27 mouse cellular contexts compared by ENCODE assay signal in the genomic region with DNA sequence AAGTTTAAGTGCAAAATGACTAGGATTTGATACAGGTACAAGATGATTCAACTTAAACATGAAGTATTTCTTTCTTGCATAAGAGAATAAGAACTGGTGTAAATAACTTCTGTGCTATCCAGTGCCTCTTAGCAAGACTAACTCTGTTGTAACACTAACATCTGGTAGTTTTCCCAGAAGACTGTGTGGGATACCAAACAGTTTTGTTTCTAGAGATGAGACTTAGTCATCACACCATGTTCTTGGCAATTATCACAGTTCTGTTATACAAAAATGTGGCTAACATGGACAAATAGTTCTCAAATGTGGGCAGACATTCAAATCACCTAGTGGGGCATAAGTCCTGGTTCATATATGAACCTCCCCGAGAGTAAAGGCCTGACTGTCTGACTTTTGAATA.
DNase-seq lines count a peak whose midpoint lies in the region; ATAC-seq and TF ChIP-seq lines count a peak whose summit lies in the region.
"Had no signal": no experiment of that assay in that cellular context is flagged by ENCODE, and none has a peak within 500 bp of the region (broad histone marks: within the 10 kb centered on the region; RNA-seq: fewer than 3 reads in every experiment).

No protein-coding gene starts in this region.

- 84% methylated on average over 1 of the region's 1 CpGs for WGBS in hindbrain, embryonic 14.5 days
- WGBS in liver, embryonic 12.5 days (ENCODE audit: insufficient replicate concordance), result 51% methylated on average over 1 of the region's 1 CpGs

- H3K9me3 ChIP-seq in hindbrain, embryonic 14.5 days (ENCODE audit: control insufficient read depth, low read length), result no peaks in the 10 kb centered on the region
- H3K9me3 ChIP-seq in liver, embryonic 12.5 days (replicated peaks), result no peaks in the 10 kb centered on the region
- H3K9me3 ChIP-seq: embryonic facial prominence, embryonic 13.5 days; forebrain, embryonic 15.5 days; kidney, embryonic 15.5 days; limb, embryonic 15.5 days; liver, embryonic 15.5 days; lung, embryonic 15.5 days; megakaryocyte, embryonic 14.5 days; midbrain, embryonic 13.5 days had no signal

- H3K27me3 ChIP-seq in hindbrain, embryonic 14.5 days (ENCODE audit: control insufficient read depth, insufficient read depth, low read length), result no peaks in the 10 kb centered on the region
- H3K27me3 ChIP-seq in liver, embryonic 12.5 days (replicated peaks), result no peaks in the 10 kb centered on the region
- H3K27me3 ChIP-seq: embryonic facial prominence, embryonic 13.5 days; forebrain, embryonic 15.5 days; kidney, embryonic 15.5 days; limb, embryonic 15.5 days; liver, embryonic 15.5 days; lung, embryonic 15.5 days; megakaryocyte, embryonic 14.5 days; midbrain, embryonic 13.5 days had no signal

- no peak overlapping the region for H3K9ac ChIP-seq in hindbrain, embryonic 14.5 days
- no peak overlapping the region for H3K9ac ChIP-seq in liver, embryonic 12.5 days
- H3K9ac ChIP-seq: embryonic facial prominence, embryonic 13.5 days; forebrain, embryonic 15.5 days; kidney, embryonic 15.5 days; limb, embryonic 15.5 days; liver, embryonic 15.5 days; lung, embryonic 15.5 days; midbrain, embryonic 13.5 days had no signal

- peak; percentile 99 for ATAC-seq in frontal cortex, adult (ENCODE audit: low TSS enrichment)
- no peak for ATAC-seq in hindbrain, embryonic 14.5 days (ENCODE audit: low FRiP score)
- no peak for ATAC-seq in liver, embryonic 12.5 days
- ATAC-seq: CD4-positive, CD25-positive, alpha-beta regulatory T cell, adult 4 months; forebrain, embryonic 15.5 days; midbrain, embryonic 13.5 days had no signal

- H3K4me2 ChIP-seq in hindbrain, embryonic 14.5 days (replicated peaks), result no peak overlapping the region
- H3K4me2 ChIP-seq in liver, embryonic 12.5 days, result no peak overlapping the region
- H3K4me2 ChIP-seq: embryonic facial prominence, embryonic 13.5 days; forebrain, embryonic 15.5 days; kidney, embryonic 15.5 days; limb, embryonic 15.5 days; liver, embryonic 15.5 days; lung, embryonic 15.5 days; midbrain, embryonic 13.5 days had no signal

- TF ChIP-seq CTCF in layer of hippocampus, adult 2 months (conservative IDR thresholded peaks at IDR 0.05), result no peak

- H3K27ac ChIP-seq in layer of hippocampus, adult 2 months, result peak overlapping the region; percentile 3; the same call in 1 of the 2 replicates
- H3K27ac ChIP-seq in hindbrain, embryonic 14.5 days, result no peak overlapping the region
- no peak overlapping the region for H3K27ac ChIP-seq in liver, embryonic 12.5 days
- H3K27ac ChIP-seq: embryonic facial prominence, embryonic 13.5 days; forebrain, embryonic 15.5 days; kidney, embryonic 15.5 days; limb, embryonic 15.5 days; liver, embryonic 15.5 days; lung, embryonic 15.5 days; midbrain, embryonic 13.5 days had no signal

- no peak for DNase-seq in frontal cortex, postnatal 25 days (ENCODE audit: low spot score in 2 of 2)
- DNase-seq in layer of hippocampus, adult 2 months (ENCODE audit: low spot score in 2 of 2), result peak; percentile 17 to 26
- no peak for DNase-seq in layer of hippocampus, postnatal 25 days (ENCODE audit: extremely low spot score in 1 of 2, low spot score in 1 of 2)
- DNase-seq in 3T3-L1 (ENCODE audit: low read depth, low spot score), result peak; percentile 38
- peak; percentile 43 for DNase-seq in fat pad, adult 2 months (ENCODE audit: extremely low read depth, low read depth, low spot score)
- DNase-seq in hindbrain, embryonic 14.5 days (ENCODE audit: low spot score), result no peak
- DNase-seq: adrenal gland, adult 2 months; cerebellum, adult 18-20 months; gastrocnemius, postnatal 10 days; heart, postnatal 4 days; kidney, adult 11 months; kidney, postnatal 36 days; left cerebral cortex, postnatal 4 days; lung, postnatal 36 days; right cerebral cortex, postnatal 25 days; thymus, postnatal 14 days had no signal

- H3K4me1 ChIP-seq in hindbrain, embryonic 14.5 days (replicated peaks; ENCODE audit: control insufficient read depth, insufficient read depth, low read length), result no peaks in the 10 kb centered on the region
- no peaks in the 10 kb centered on the region for H3K4me1 ChIP-seq in liver, embryonic 12.5 days
- H3K4me1 ChIP-seq: embryonic facial prominence, embryonic 13.5 days; kidney, embryonic 15.5 days; limb, embryonic 15.5 days; liver, embryonic 15.5 days; lung, embryonic 15.5 days; megakaryocyte, embryonic 14.5 days; midbrain, embryonic 13.5 days had no signal

- H3K4me3 ChIP-seq in layer of hippocampus, adult 2 months, result no peak overlapping the region
- no peak overlapping the region for H3K4me3 ChIP-seq in hindbrain, embryonic 14.5 days (replicated peaks; ENCODE audit: low read length)
- H3K4me3 ChIP-seq in liver, embryonic 12.5 days, result no peak overlapping the region
- H3K4me3 ChIP-seq: embryonic facial prominence, embryonic 13.5 days; forebrain, embryonic 15.5 days; kidney, embryonic 15.5 days; limb, embryonic 15.5 days; liver, embryonic 15.5 days; lung, embryonic 15.5 days; megakaryocyte, embryonic 14.5 days; midbrain, embryonic 13.5 days had no signal

- no peaks in the 10 kb centered on the region for H3K36me3 ChIP-seq in hindbrain, embryonic 14.5 days (replicated peaks; ENCODE audit: control insufficient read depth, insufficient read depth)
- no peaks in the 10 kb centered on the region for H3K36me3 ChIP-seq in liver, embryonic 12.5 days
- H3K36me3 ChIP-seq: embryonic facial prominence, embryonic 13.5 days; forebrain, embryonic 15.5 days; kidney, embryonic 15.5 days; limb, embryonic 15.5 days; liver, embryonic 15.5 days; lung, embryonic 15.5 days; midbrain, embryonic 13.5 days had no signal

Comparison
In these comparisons a context has a peak if more than half of its experiments do, and no peak if none do; other contexts are left out.
1. DNase-seq: peak in layer of hippocampus, adult 2 months (2 of 2), 3T3-L1 (single experiment) and fat pad, adult 2 months (single experiment); none in frontal cortex, postnatal 25 days (0 of 2), layer of hippocampus, postnatal 25 days (0 of 2) and hindbrain, embryonic 14.5 days (single experiment).